Mouse (Mus musculus) liver, adult 2 months (tissue): ENCODE results near the gene Spaca9.

Source experiments
- CTCF ChIP-seq: fragments of 200-500 bp; IDR thresholded peaks from 2 replicates; pipeline ENCODE4 v1.5.1; 2011; ENCODE audit warnings: low read depth, low read length, control low read depth
- POLR2A ChIP-seq: fragments of 200-500 bp; IDR thresholded peaks from 2 replicates; pipeline ENCODE4 v1.6.1; 2011; ENCODE audit warnings: low read length, control low read depth; ENCODE audit not compliant: insufficient read depth; ENCODE audit errors: extremely low read depth

GRCm38 (mm10) chr2:28662891-28663290 is 36.6 kb downstream of the Spaca9 start:
- no peak for TF ChIP-seq CTCF
- TF ChIP-seq POLR2A, result no peak
